Mouse (Mus musculus) hindbrain, embryonic 14.5 days (tissue): ENCODE measurements at regions not wholly inside any gene's neighbourhood (a gene's known extent, or its start where the extent isn't known, plus 50 kb on each side); places are given as distances from the start of the nearest gene placed in this dataset.

Experiments used
- ATAC-seq: fragments of 200-750 bp; cut with Nextera tagmentation; 2 replicates; pipeline ENCODE4 v1.8.0; 2017; ENCODE audit warnings: moderate number of reproducible peaks, mild to moderate bottlenecking, moderate TSS enrichment, moderate library complexity; ENCODE audit not compliant: low FRiP score
- DNase-seq: peaks from one replicate; pipeline ENCODE4 v3.0.0-alpha.2; 2015; ENCODE audit warnings: low spot score
- H3K27ac ChIP-seq: fragments of 300-500 bp; sonication (generic); 2 replicates; pipeline ENCODE4 v1.5.1; 2014; ENCODE audit warnings: mild to moderate bottlenecking, moderate library complexity
- H3K27me3 ChIP-seq: fragments of 300-500 bp; sonication (generic); 2 replicates; pipeline ENCODE4 v1.6.1; 2014; ENCODE audit warnings: mild to moderate bottlenecking, low read length, mixed read lengths; ENCODE audit not compliant: control insufficient read depth, insufficient read depth
- H3K36me3 ChIP-seq: fragments of 300-500 bp; sonication (generic); replicated peaks from 2 replicates; pipeline ENCODE4 v1.6.1; 2014; ENCODE audit not compliant: control insufficient read depth, insufficient read depth
- H3K4me1 ChIP-seq: fragments of 300-500 bp; sonication (generic); replicated peaks from 2 replicates; pipeline ENCODE4 v1.6.1; 2014; ENCODE audit warnings: antibody characterized with exemption, low read length, mixed read lengths; ENCODE audit not compliant: control insufficient read depth, insufficient read depth
- H3K4me2 ChIP-seq: fragments of 300-500 bp; sonication (generic); replicated peaks from 2 replicates; pipeline ENCODE4 v1.6.1; 2014; ENCODE audit warnings: mild to moderate bottlenecking, moderate library complexity
- H3K4me3 ChIP-seq: fragments of 300-500 bp; sonication (generic); replicated peaks from 2 replicates; pipeline ENCODE4 v1.5.1; 2014; ENCODE audit warnings: mild to moderate bottlenecking, low read length
- H3K9ac ChIP-seq: fragments of 300-500 bp; sonication (generic); 2 replicates; pipeline ENCODE4 v1.6.1; 2014
- H3K9me3 ChIP-seq: fragments of 300-500 bp; sonication (generic); 2 replicates; pipeline ENCODE4 v1.6.1; 2016; ENCODE audit warnings: low read length; ENCODE audit not compliant: control insufficient read depth
- WGBS: fragments of 180-500 bp; shearing (Covaris S2); extraction: QIAGEN DNeasy Blood & Tissue Kit; methylation state at CpG from one replicate; pipeline ENCODE4 v1.1.7; 2014; 5-methylcytosine and 5-hydroxymethylcytosine counted together

DNA sequence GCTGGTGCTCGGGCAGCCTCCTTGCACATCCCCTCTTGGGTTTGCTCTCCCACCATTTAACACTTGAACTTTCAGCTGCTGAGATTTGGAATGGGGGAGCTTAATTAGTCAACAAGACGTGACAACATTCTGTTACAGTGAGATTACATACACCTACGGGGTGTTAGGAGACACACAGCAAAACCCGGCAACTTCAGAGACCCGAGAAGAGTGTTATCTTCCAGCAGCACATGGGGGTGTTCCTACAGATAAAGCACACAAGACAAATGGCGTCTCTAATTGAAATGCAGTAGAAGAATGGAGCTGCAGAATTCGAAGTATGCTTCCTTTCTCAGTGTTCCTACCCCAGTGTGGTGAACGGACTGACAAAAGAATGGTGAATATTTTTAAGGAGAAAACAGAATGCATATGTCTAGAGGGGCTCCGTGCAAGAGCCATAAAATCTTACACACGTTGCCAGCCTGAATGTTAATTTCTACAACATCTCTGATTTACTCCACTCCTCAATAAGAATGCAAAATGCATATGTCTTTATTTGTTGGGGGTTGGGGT lies 215.2 kb downstream of the Sox11 start:
- peak overlapping the region; percentile 45; the same call in 1 of the 2 replicates for H3K27ac ChIP-seq
- ATAC-seq: no peak
- H3K4me3 ChIP-seq: no peak overlapping the region
- H3K9ac ChIP-seq: no peak overlapping the region
- peak; percentile 27 for DNase-seq
- no peak overlapping the region for H3K4me2 ChIP-seq
- 33% methylated on average over 10 of the region's 10 CpGs for WGBS
- H3K27me3 ChIP-seq: no peaks in the 10 kb centered on the region
- 0 out of 2 replicates have a peak, but pooled peaks cover 4% of the 10 kb centered on the region for H3K4me1 ChIP-seq
- no peaks in the 10 kb centered on the region for H3K36me3 ChIP-seq
- no peaks in the 10 kb centered on the region for H3K9me3 ChIP-seq

DNA sequence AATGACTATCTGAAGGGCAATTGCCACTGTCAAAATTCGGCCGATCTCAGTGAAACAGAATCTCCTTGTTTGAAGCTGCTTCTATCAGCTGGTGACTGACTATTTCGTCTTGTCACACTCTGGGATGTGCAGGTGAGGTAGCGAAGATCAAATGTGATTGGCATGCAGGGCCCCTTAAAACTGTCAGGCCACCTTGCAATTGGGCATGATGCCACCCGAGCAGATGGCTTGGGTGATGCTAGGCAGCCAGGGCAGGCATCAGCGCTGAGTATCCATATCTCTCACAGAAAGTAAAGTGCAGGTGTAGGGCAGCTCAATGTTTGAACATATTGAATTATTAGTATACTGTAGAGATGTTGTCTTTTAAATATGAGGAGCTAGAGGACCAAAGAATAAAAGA lies 223.8 kb downstream of the Sox11 start:
- no peak for ATAC-seq
- no peak for DNase-seq
- Histone ChIP-seq H3K4me3 (no peak overlapping the region), H3K36me3 (no peaks in the 10 kb centered on the region), H3K27me3 (no peaks in the 10 kb centered on the region), H3K27ac (no peak overlapping the region), H3K4me2 (no peak overlapping the region), H3K9me3 (no peaks in the 10 kb centered on the region), H3K9ac (no peak overlapping the region), H3K4me1 (no peaks in the 10 kb centered on the region; the same call in 1 of the 2 replicates)
- 79% methylated on average over 6 of the region's 6 CpGs for WGBS

- Histone ChIP-seq H3K4me3 (no peak overlapping the region), H3K9ac (no peak overlapping the region), H3K27ac (no peak overlapping the region), H3K4me2 (no peak overlapping the region), H3K27me3 (no peaks in the 10 kb centered on the region), H3K36me3 (no peaks in the 10 kb centered on the region), H3K4me1 (no peaks in the 10 kb centered on the region; the same call in 1 of the 2 replicates), H3K9me3 (no peaks in the 10 kb centered on the region)
- DNase-seq: no peak
- 64% methylated on average over 6 of the region's 6 CpGs for WGBS
- no peak for ATAC-seq
Observed at GRCm38 (mm10) chr12:27115392-27115791, 227.0 kb downstream of the Sox11 start.

GRCm38 (mm10) chr12:27104925-27105571 lies 237.3 kb downstream of the Sox11 start:
- DNase-seq (peak; percentile 54), ATAC-seq (peak; percentile 72; the same call in 1 of the 2 replicates)
- WGBS: 45% methylated on average over 9 of the region's 9 CpGs

DNA sequence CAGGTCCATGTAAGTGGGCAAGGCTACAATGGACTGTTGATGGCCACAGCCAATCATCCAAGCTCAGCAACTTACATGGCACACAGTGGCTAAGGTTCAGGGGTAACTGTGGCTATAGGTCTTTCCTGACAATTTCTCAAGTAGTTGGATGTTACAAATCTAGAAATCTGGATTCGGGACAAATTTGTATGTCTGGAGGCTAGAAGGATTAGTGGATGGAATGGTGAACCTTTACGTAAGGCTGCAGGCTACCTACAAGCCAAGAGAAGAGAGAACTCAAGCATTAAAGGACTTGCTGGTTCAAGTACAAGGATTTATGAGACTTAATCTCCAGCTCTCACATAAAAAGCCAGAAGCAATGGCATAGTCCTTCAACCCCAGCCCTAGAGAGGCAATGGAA lies 239.4 kb downstream of the Sox11 start:
- Histone ChIP-seq H3K4me1 (peaks cover 13% of the 10 kb centered on the region; the same call in 1 of the 2 replicates), H3K4me2 (no peak overlapping the region), H3K9ac (no peak overlapping the region), H3K27me3 (no peaks in the 10 kb centered on the region), H3K36me3 (no peaks in the 10 kb centered on the region), H3K27ac (no peak overlapping the region), H3K4me3 (no peak overlapping the region), H3K9me3 (no peaks in the 10 kb centered on the region)
- 94% methylated on average over 2 of the region's 2 CpGs for WGBS
- DNase-seq (no peak), ATAC-seq (no peak)

More at GRCm38 (mm10) chr12:27104925-27105571, 237.3 kb downstream of the Sox11 start:
- Histone ChIP-seq H3K27me3 (no peaks in the 10 kb centered on the region), H3K4me2 (no peak overlapping the region), H3K4me3 (no peak overlapping the region), H3K9ac (no peak overlapping the region), H3K4me1 (peaks cover 13% of the 10 kb centered on the region; the same call in 1 of the 2 replicates), H3K27ac (peak overlapping the region; percentile 71), H3K9me3 (no peaks in the 10 kb centered on the region), H3K36me3 (no peaks in the 10 kb centered on the region)

DNA sequence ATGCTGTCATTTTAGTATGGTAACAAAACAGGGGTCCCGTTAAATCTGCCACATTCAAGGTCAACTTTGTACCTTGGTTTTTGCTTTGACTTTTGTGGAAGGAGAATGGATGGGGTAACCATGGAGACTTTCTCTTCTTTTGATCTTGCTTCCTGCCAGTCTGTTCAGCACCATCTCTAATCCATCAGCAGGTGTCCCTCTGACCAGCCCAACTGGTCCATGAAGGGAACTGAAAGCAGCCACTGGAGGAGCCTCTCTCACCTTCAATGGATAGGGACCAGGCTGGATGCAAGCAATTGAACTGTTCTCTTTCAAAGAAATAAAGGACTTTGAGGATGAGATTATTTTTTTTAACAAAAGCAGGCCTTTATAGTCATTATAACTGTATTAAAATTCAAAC lies 253.2 kb downstream of the Sox11 start:
- ATAC-seq (no peak), DNase-seq (no peak)
- H3K4me2 ChIP-seq: no peak overlapping the region
- peaks cover 5% of the 10 kb centered on the region; the same call in 1 of the 2 replicates for H3K4me1 ChIP-seq
- H3K9ac ChIP-seq: no peak overlapping the region
- no peak overlapping the region for H3K27ac ChIP-seq
- H3K36me3 ChIP-seq: no peaks in the 10 kb centered on the region
- H3K27me3 ChIP-seq: no peaks in the 10 kb centered on the region
- 55% methylated on average over 1 of the region's 1 CpGs for WGBS
- no peak overlapping the region for H3K4me3 ChIP-seq
- H3K9me3 ChIP-seq: peaks cover 9% of the 10 kb centered on the region; the same call in 1 of the 2 replicates

DNA sequence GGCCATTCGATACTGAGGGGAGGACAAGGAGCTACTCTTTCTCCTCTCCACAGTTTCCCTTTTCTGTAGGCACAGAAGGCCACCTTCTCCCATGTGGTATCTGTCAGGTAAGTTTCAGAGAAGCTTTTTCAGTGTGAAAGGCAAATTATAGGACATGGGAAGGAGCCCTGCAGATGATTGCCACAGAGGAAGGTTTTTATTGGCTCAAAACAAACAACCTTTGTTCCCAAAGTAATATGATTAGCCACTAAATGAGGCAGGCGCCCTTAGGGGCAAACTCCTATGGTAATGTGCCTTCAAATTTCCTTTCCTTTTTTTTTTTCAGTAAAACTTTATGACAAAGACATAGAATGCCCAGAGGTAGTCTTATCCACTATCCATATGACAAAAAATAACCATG lies 256.5 kb downstream of the Sox11 start:
- Histone ChIP-seq H3K9me3 (no peaks in the 10 kb centered on the region), H3K27ac (no peak overlapping the region), H3K9ac (no peak overlapping the region), H3K4me3 (no peak overlapping the region), H3K27me3 (no peaks in the 10 kb centered on the region), H3K4me2 (no peak overlapping the region), H3K36me3 (no peaks in the 10 kb centered on the region), H3K4me1 (peaks cover 31% of the 10 kb centered on the region)
- DNase-seq: no peak
- WGBS: 84% methylated on average over 2 of the region's 2 CpGs
- no peak for ATAC-seq

GRCm38 (mm10) chr12:27083645-27084550 lies 258.5 kb downstream of the Sox11 start:
- H3K4me3 ChIP-seq: no peak overlapping the region
- peak overlapping the region; percentile 99 for H3K27ac ChIP-seq
- DNase-seq: peak; percentile 66
- no peak for ATAC-seq
- no peaks in the 10 kb centered on the region for H3K36me3 ChIP-seq
- peak overlapping the region; percentile 41; the same call in 1 of the 2 replicates for H3K9ac ChIP-seq
- peak overlapping the region; percentile 50 for H3K4me2 ChIP-seq
- no peaks in the 10 kb centered on the region for H3K9me3 ChIP-seq
- WGBS: 11% methylated on average over 4 of the region's 4 CpGs
- no peaks in the 10 kb centered on the region for H3K27me3 ChIP-seq
- peaks cover 31% of the 10 kb centered on the region for H3K4me1 ChIP-seq

- WGBS: 1% methylated on average over 8 of the region's 8 CpGs
- H3K4me3 ChIP-seq: peak overlapping the region; percentile 8
Observed at GRCm38 (mm10) chr12:27083089-27083488, 259.3 kb downstream of the Sox11 start.

More at GRCm38 (mm10) chr12:27083089-27083488, 259.3 kb downstream of the Sox11 start:
- H3K27me3 ChIP-seq: no peaks in the 10 kb centered on the region
- peak overlapping the region; percentile 99 for H3K27ac ChIP-seq
- H3K4me2 ChIP-seq: peak overlapping the region; percentile 50
- ATAC-seq (peak; percentile 85), DNase-seq (peak; percentile 67)
- peaks cover 31% of the 10 kb centered on the region for H3K4me1 ChIP-seq
- peak overlapping the region; percentile 61 for H3K9ac ChIP-seq
- H3K36me3 ChIP-seq: no peaks in the 10 kb centered on the region
- H3K9me3 ChIP-seq: no peaks in the 10 kb centered on the region
